Comparison of ENCODE assay signal across 8 mouse cellular contexts in the genomic region with DNA sequence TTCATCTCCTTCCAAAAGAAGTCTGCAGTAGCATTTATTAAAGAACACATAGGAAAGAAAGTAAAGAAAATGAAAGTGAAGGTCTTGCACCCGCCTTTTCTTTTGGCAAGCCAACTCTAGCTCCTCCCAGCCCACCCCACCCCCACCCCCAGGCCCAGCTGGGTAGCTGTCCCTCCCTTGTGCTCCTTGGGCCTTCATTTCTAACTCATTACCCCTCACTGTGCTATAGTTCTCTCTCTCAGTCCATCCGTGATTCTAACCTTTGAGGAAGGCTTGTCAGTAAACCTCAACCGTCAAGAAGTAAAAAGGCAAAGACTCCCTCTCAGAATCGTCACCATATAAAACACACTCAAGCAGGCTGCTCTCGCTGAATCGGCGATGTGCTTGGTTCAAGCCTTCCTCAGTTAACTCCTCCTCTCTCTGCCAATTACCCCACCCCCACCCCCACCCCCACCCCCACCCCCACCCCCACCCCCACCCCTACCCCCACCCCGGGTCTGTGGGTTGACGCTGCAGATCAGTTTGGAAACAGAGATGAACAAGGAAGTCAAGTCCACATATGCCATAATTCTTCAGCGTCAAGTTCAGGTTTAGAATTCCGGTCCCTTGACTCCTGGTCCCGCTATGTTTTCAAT. TPM values are rescaled to one million over a fixed set of nuclear protein-coding genes. Genes with fewer than 3 reads are reported as not detected.
DNase-seq lines count a peak whose midpoint lies in the region; ATAC-seq lines count a peak whose summit lies in the region.
"Had no signal": no experiment of that assay in that cellular context is flagged by ENCODE, and none has a peak within 500 bp of the region (broad histone marks: within the 10 kb centered on the region; RNA-seq: fewer than 3 reads in every experiment).

No protein-coding gene starts in this region.

- H3K9ac ChIP-seq in forebrain, embryonic 13.5 days: no peak overlapping the region
- no peak overlapping the region for H3K9ac ChIP-seq in liver, embryonic 12.5 days

- peaks cover 10% of the 10 kb centered on the region; the same call in 1 of the 2 replicates for H3K27me3 ChIP-seq in forebrain, embryonic 13.5 days
- H3K27me3 ChIP-seq in liver, embryonic 12.5 days (replicated peaks): peaks cover 8% of the 10 kb centered on the region

- H3K36me3 ChIP-seq in forebrain, embryonic 13.5 days (ENCODE audit: poor library complexity, severe bottlenecking): no peaks in the 10 kb centered on the region
- no peaks in the 10 kb centered on the region for H3K36me3 ChIP-seq in liver, embryonic 12.5 days

- ATAC-seq in forebrain, embryonic 13.5 days: peak; percentile 52
- no peak for ATAC-seq in liver, embryonic 12.5 days

- H3K4me1 ChIP-seq in forebrain, embryonic 13.5 days: peaks cover 15% of the 10 kb centered on the region
- H3K4me1 ChIP-seq in liver, embryonic 12.5 days: peaks cover 15% of the 10 kb centered on the region

- peak overlapping the region; percentile 43 for H3K4me2 ChIP-seq in forebrain, embryonic 13.5 days
- peak overlapping the region; percentile 47 for H3K4me2 ChIP-seq in liver, embryonic 12.5 days

- WGBS in forebrain, embryonic 13.5 days: 4% methylated on average over 11 of the region's 12 CpGs
- 25% methylated on average over 12 of the region's 12 CpGs for WGBS in liver, embryonic 12.5 days (ENCODE audit: insufficient replicate concordance)

- peak; percentile 2 for DNase-seq in thymus, postnatal 0 days (ENCODE audit: low spot score)
- DNase-seq in thymus, adult 18-20 months: no peak
- DNase-seq in yolk sac, embryonic 10.5 days (ENCODE audit: low spot score): no peak
- DNase-seq in cerebellum, adult 18-20 months: no peak
- DNase-seq in cerebellum, adult 11 months: no peak
- DNase-seq: thymus, adult 2 months had no signal

- no peaks in the 10 kb centered on the region for H3K9me3 ChIP-seq in forebrain, embryonic 13.5 days (replicated peaks)
- H3K9me3 ChIP-seq in liver, embryonic 12.5 days (replicated peaks): no peaks in the 10 kb centered on the region

- H3K4me3 ChIP-seq in forebrain, embryonic 13.5 days: no peak overlapping the region; the same call in 1 of the 2 replicates
- peak overlapping the region; percentile 8; the same call in 1 of the 2 replicates for H3K4me3 ChIP-seq in liver, embryonic 12.5 days

- H3K27ac ChIP-seq in forebrain, embryonic 13.5 days: 0 out of 2 replicates have a peak overlapping the region, but pooled peaks have one; percentile 14
- H3K27ac ChIP-seq in liver, embryonic 12.5 days: no peak overlapping the region

RNA-seq across cellular contexts. Expression of gene Slc1a3, which starts 5.9 kb away (rescaled TPM):
- polyA plus RNA-seq in thymus, postnatal 0 days (2015; fragmentation: Nextera tagmentation; extraction: Ambion mirVana): 14.5 and 18.0 TPM in 2 replicates
- polyA plus RNA-seq in forebrain, embryonic 13.5 days (2015; fragmentation: Nextera tagmentation; extraction: Ambion mirVana): 75.9 and 79.2 TPM in 2 replicates
- 2.4 and 3.0 TPM in 2 replicates for polyA plus RNA-seq in liver, embryonic 12.5 days (2016; fragmentation: Nextera tagmentation; extraction: Ambion mirVana)
